ENCODE assay signal across 8 mouse cellular contexts in genomic region chr8:82743905-82744904, GRCm38 (mm10). TPM values are rescaled to one million over a fixed set of nuclear protein-coding genes. Genes with fewer than 3 reads are reported as not detected.
DNase-seq lines count a peak whose midpoint lies in the region; ATAC-seq and TF ChIP-seq lines count a peak whose summit lies in the region.

No protein-coding gene starts in this region.

- peak; percentile 97; the same call in 1 of the 2 replicates for TF ChIP-seq CTCF in gastrocnemius, adult 2 months (IDR thresholded peaks at IDR 0.05)
- TF ChIP-seq CTCF in kidney, adult 2 months (conservative IDR thresholded peaks at IDR 0.05; ENCODE audit: insufficient read depth, insufficient read length, low read depth, low read length), result peak; percentile 81
- TF ChIP-seq CTCF in midbrain, postnatal 0 days (IDR thresholded peaks at IDR 0.05), result peak; percentile 98

- H3K9ac ChIP-seq in liver, embryonic 12.5 days, result no peak overlapping the region
- H3K9ac ChIP-seq in midbrain, postnatal 0 days (replicated peaks; ENCODE audit: low read length, poor library complexity, severe bottlenecking), result no peak overlapping the region

- H3K27me3 ChIP-seq in liver, embryonic 12.5 days (replicated peaks), result no peaks in the 10 kb centered on the region
- no peaks in the 10 kb centered on the region for H3K27me3 ChIP-seq in kidney, adult 2 months (replicated peaks; ENCODE audit: control insufficient read depth, insufficient read depth, low read length)
- H3K27me3 ChIP-seq in limb, embryonic 10.5 days (ENCODE audit: low read depth, poor library complexity, severe bottlenecking), result no peaks in the 10 kb centered on the region
- no peaks in the 10 kb centered on the region for H3K27me3 ChIP-seq in midbrain, postnatal 0 days (ENCODE audit: insufficient read depth, low read length)
- no peaks in the 10 kb centered on the region for H3K27me3 ChIP-seq in splenic B cell, adult 2 months (ENCODE audit: control insufficient read depth, insufficient read depth, low read length, poor library complexity, severe bottlenecking)

- no peak overlapping the region for H3K27ac ChIP-seq in liver, embryonic 12.5 days
- no peak overlapping the region for H3K27ac ChIP-seq in gastrocnemius, adult 2 months
- no peak overlapping the region for H3K27ac ChIP-seq in kidney, adult 2 months (ENCODE audit: insufficient read depth, low read depth, low read length)
- H3K27ac ChIP-seq in limb, embryonic 10.5 days, result no peak overlapping the region
- no peak overlapping the region for H3K27ac ChIP-seq in midbrain, postnatal 0 days (ENCODE audit: low read depth, low read length)

- intact Hi-C loops in gastrocnemius, adult 2 months (cut with DNase I), result loop anchor here (2.0 to 5.0 kb wide), 4 partner anchors 391 to 1397 kb away; no protein-coding TSS in a partner anchor

- H3K4me1 ChIP-seq in liver, embryonic 12.5 days, result no peaks in the 10 kb centered on the region
- H3K4me1 ChIP-seq in kidney, adult 2 months (ENCODE audit: control insufficient read depth, insufficient read depth, low read length), result no peaks in the 10 kb centered on the region
- H3K4me1 ChIP-seq in limb, embryonic 10.5 days, result no peaks in the 10 kb centered on the region
- H3K4me1 ChIP-seq in midbrain, postnatal 0 days (ENCODE audit: insufficient read depth, low read length), result no peaks in the 10 kb centered on the region

- no peak overlapping the region for H3K4me3 ChIP-seq in liver, embryonic 12.5 days
- H3K4me3 ChIP-seq in gastrocnemius, adult 2 months, result no peak overlapping the region
- H3K4me3 ChIP-seq in kidney, adult 2 months (ENCODE audit: insufficient read depth, low read depth, low read length), result no peak overlapping the region
- no peak overlapping the region for H3K4me3 ChIP-seq in limb, embryonic 10.5 days
- H3K4me3 ChIP-seq in midbrain, postnatal 0 days (ENCODE audit: low read depth, low read length), result no peak overlapping the region

- no peak overlapping the region for H3K4me2 ChIP-seq in liver, embryonic 12.5 days
- H3K4me2 ChIP-seq in midbrain, postnatal 0 days (ENCODE audit: low read depth, low read length, poor library complexity, severe bottlenecking), result no peak overlapping the region

- H3K36me3 ChIP-seq in liver, embryonic 12.5 days, result no peaks in the 10 kb centered on the region
- H3K36me3 ChIP-seq in kidney, adult 2 months (ENCODE audit: control insufficient read depth, insufficient read depth, low read length), result no peaks in the 10 kb centered on the region
- H3K36me3 ChIP-seq in limb, embryonic 10.5 days, result no peaks in the 10 kb centered on the region
- H3K36me3 ChIP-seq in midbrain, postnatal 0 days (ENCODE audit: insufficient read depth, low read length), result no peaks in the 10 kb centered on the region
- no peaks in the 10 kb centered on the region for H3K36me3 ChIP-seq in splenic B cell, adult 2 months (ENCODE audit: control insufficient read depth, insufficient read depth, low read length, poor library complexity, severe bottlenecking)

- peaks cover 4% of the 10 kb centered on the region for H3K9me3 ChIP-seq in liver, embryonic 12.5 days (replicated peaks)
- H3K9me3 ChIP-seq in limb, embryonic 10.5 days (replicated peaks), result no peaks in the 10 kb centered on the region; the same call in 1 of the 2 replicates
- no peaks in the 10 kb centered on the region for H3K9me3 ChIP-seq in midbrain, postnatal 0 days (ENCODE audit: low read length)

- peak; percentile 52 for DNase-seq in liver
- DNase-seq in cerebellum, postnatal 25 days, result peak; percentile 74 to 83
- peak; percentile 56 for DNase-seq in gastrocnemius, adult 2 months
- peak; percentile 66 for DNase-seq in kidney, adult 2 months
- DNase-seq in limb, embryonic 10.5 days (ENCODE audit: low spot score), result peak; percentile 79
- DNase-seq in midbrain, postnatal 0 days (ENCODE audit: low spot score), result peak; percentile 83
- DNase-seq in splenic B cell, adult 2 months (ENCODE audit: low read depth, low spot score), result peak; percentile 81

- no peak for ATAC-seq in liver, embryonic 12.5 days
- ATAC-seq in midbrain, postnatal 0 days (ENCODE audit: low FRiP score), result peak; percentile 85; the same call in 1 of the 2 replicates

- 44% methylated on average over 10 of the region's 10 CpGs for WGBS in liver, embryonic 12.5 days (ENCODE audit: insufficient replicate concordance)
- 47% methylated on average over 10 of the region's 10 CpGs for WGBS in kidney, adult 2 months
- 49% methylated on average over 10 of the region's 10 CpGs for WGBS in limb, embryonic 10.5 days
- 46% methylated on average over 10 of the region's 10 CpGs for WGBS in midbrain, postnatal 0 days

- no peak for TF ChIP-seq POLR2A in kidney, adult 2 months (IDR thresholded peaks at IDR 0.05; ENCODE audit: low read depth, low read length)

RNA-seq across cellular contexts. Expression of gene Zfp330, which starts 29.8 kb away (rescaled TPM):
- 41.8 and 43.7 TPM in 2 replicates for polyA plus RNA-seq in liver, embryonic 12.5 days (2016; fragmentation: Nextera tagmentation; extraction: Ambion mirVana)
- total RNA-seq in gastrocnemius, adult 2 months (2021), result 10 to 100 TPM; 19.0 to 19.4 TPM
- 9.9 and 13.0 TPM in 2 replicates for polyA plus RNA-seq in kidney, adult 2 months (2012; rRNA removed)
- 78.3 and 79.0 TPM in 2 replicates for polyA plus RNA-seq in limb, embryonic 10.5 days (2016; fragmentation: Nextera tagmentation; extraction: Ambion mirVana)
- 39.0 and 64.6 TPM in 2 replicates for total RNA-seq in midbrain, postnatal 0 days (2014; rRNA removed)
- polyA plus RNA-seq in midbrain, postnatal 0 days (2015; fragmentation: Nextera tagmentation; extraction: Ambion mirVana), result 71.8 and 74.6 TPM in 2 replicates
